25 mouse cellular contexts compared by ENCODE assay signal in the genomic region with DNA sequence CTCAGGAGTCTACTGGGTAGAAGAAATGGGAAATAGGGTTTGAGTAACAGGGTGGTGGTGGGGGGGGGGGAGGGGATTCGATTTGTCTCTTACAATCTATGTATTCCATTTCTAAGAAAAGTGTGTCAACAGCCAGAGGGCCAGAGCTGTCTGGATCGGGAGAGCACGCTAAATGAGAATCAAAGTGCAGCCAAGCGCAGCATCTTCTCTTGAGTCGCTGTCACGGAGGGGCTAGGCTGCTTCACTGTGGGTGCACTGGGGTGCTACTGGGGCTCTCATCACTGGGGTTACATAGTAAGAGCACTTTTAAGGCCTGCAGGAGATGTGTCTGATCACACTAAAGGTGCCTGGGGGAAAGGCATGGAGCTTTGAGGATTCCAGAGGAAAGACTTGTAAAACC. TPM values are rescaled to one million over a fixed set of nuclear protein-coding genes. Genes with fewer than 3 reads are reported as not detected.
DNase-seq lines count a peak whose midpoint lies in the region; ATAC-seq and TF ChIP-seq lines count a peak whose summit lies in the region.
"Had no signal": no experiment of that assay in that cellular context is flagged by ENCODE, and none has a peak within 500 bp of the region (broad histone marks: within the 10 kb centered on the region; RNA-seq: fewer than 3 reads in every experiment).

No protein-coding gene starts in this region.

- no peaks in the 10 kb centered on the region for H3K9me3 ChIP-seq in hindbrain, embryonic 12.5 days (replicated peaks)
- no peaks in the 10 kb centered on the region for H3K9me3 ChIP-seq in hindbrain, embryonic 10.5 days
- H3K9me3 ChIP-seq in hindbrain, embryonic 15.5 days: no peaks in the 10 kb centered on the region
- H3K9me3 ChIP-seq in hindbrain, embryonic 11.5 days (ENCODE audit: control insufficient read depth, low read length): no peaks in the 10 kb centered on the region
- H3K9me3 ChIP-seq in midbrain, postnatal 0 days (ENCODE audit: low read length): no peaks in the 10 kb centered on the region
- no peaks in the 10 kb centered on the region for H3K9me3 ChIP-seq in midbrain, embryonic 10.5 days (replicated peaks)
- H3K9me3 ChIP-seq: embryonic facial prominence, embryonic 12.5 days; forebrain, embryonic 12.5 days; forebrain, embryonic 15.5 days; G1E; heart, embryonic 12.5 days; heart, embryonic 15.5 days had no signal

- H3K4me2 ChIP-seq in hindbrain, embryonic 12.5 days (replicated peaks): no peak overlapping the region
- H3K4me2 ChIP-seq in hindbrain, embryonic 15.5 days: no peak overlapping the region
- no peak overlapping the region for H3K4me2 ChIP-seq in hindbrain, embryonic 11.5 days (replicated peaks; ENCODE audit: low read depth, low read length)
- no peak overlapping the region for H3K4me2 ChIP-seq in midbrain, postnatal 0 days (ENCODE audit: low read depth, low read length, poor library complexity, severe bottlenecking)
- H3K4me2 ChIP-seq: embryonic facial prominence, embryonic 12.5 days; forebrain, embryonic 12.5 days; forebrain, embryonic 15.5 days; heart, embryonic 12.5 days; heart, embryonic 15.5 days had no signal

- DNase-seq in hindbrain, embryonic 10.5 days (ENCODE audit: low spot score): no peak
- no peak for DNase-seq in hindbrain, embryonic 11.5 days (ENCODE audit: low spot score)
- no peak for DNase-seq in midbrain, postnatal 0 days (ENCODE audit: low spot score)
- no peak for DNase-seq in midbrain, embryonic 10.5 days (ENCODE audit: low spot score)
- peak; percentile 74 for DNase-seq in retina, postnatal 1 day
- DNase-seq: adrenal gland, postnatal 10 days; adrenal gland, postnatal 36 days; B cell, adult 2 months; cerebellum, adult 18-20 months; cerebellum, adult 9-10 months; cerebellum, postnatal 14 days; gastrocnemius, postnatal 25 days; heart, adult 18-20 months; heart, postnatal 10 days; heart, postnatal 36 days had no signal

- no peak for TF ChIP-seq CTCF in midbrain, postnatal 0 days (IDR thresholded peaks at IDR 0.05)

- no peaks in the 10 kb centered on the region for H3K27me3 ChIP-seq in hindbrain, embryonic 12.5 days
- no peaks in the 10 kb centered on the region for H3K27me3 ChIP-seq in hindbrain, embryonic 10.5 days (ENCODE audit: insufficient read depth, poor library complexity, severe bottlenecking)
- no peaks in the 10 kb centered on the region for H3K27me3 ChIP-seq in hindbrain, embryonic 15.5 days
- H3K27me3 ChIP-seq in hindbrain, embryonic 11.5 days (ENCODE audit: control insufficient read depth, insufficient read depth, low read length): no peaks in the 10 kb centered on the region
- no peaks in the 10 kb centered on the region for H3K27me3 ChIP-seq in midbrain, postnatal 0 days (ENCODE audit: insufficient read depth, low read length)
- H3K27me3 ChIP-seq in midbrain, embryonic 10.5 days (ENCODE audit: low read depth, poor library complexity, severe bottlenecking): no peaks in the 10 kb centered on the region
- H3K27me3 ChIP-seq: embryonic facial prominence, embryonic 12.5 days; forebrain, embryonic 12.5 days; forebrain, embryonic 15.5 days; heart, embryonic 12.5 days; heart, embryonic 15.5 days; Patski had no signal

- peak; percentile 52; the same call in 1 of the 2 replicates for ATAC-seq in hindbrain, embryonic 12.5 days (ENCODE audit: low FRiP score)
- ATAC-seq in hindbrain, embryonic 15.5 days (ENCODE audit: low FRiP score, low read depth): no peak
- no peak for ATAC-seq in hindbrain, embryonic 11.5 days (ENCODE audit: low FRiP score)
- ATAC-seq in midbrain, postnatal 0 days (ENCODE audit: low FRiP score): no peak
- ATAC-seq: forebrain, embryonic 15.5 days; Patski had no signal

- no peak overlapping the region for H3K4me3 ChIP-seq in hindbrain, embryonic 12.5 days
- H3K4me3 ChIP-seq in hindbrain, embryonic 10.5 days: no peak overlapping the region
- no peak overlapping the region for H3K4me3 ChIP-seq in hindbrain, embryonic 15.5 days
- H3K4me3 ChIP-seq in hindbrain, embryonic 11.5 days (ENCODE audit: low read depth, low read length): no peak overlapping the region
- no peak overlapping the region for H3K4me3 ChIP-seq in midbrain, postnatal 0 days (ENCODE audit: low read depth, low read length)
- H3K4me3 ChIP-seq in midbrain, embryonic 10.5 days: no peak overlapping the region
- H3K4me3 ChIP-seq: embryonic facial prominence, embryonic 12.5 days; erythroblast, embryonic 14.5 days; forebrain, embryonic 12.5 days; forebrain, embryonic 15.5 days; heart, embryonic 12.5 days; heart, embryonic 15.5 days had no signal

- no peaks in the 10 kb centered on the region for H3K36me3 ChIP-seq in hindbrain, embryonic 12.5 days
- H3K36me3 ChIP-seq in hindbrain, embryonic 10.5 days: no peaks in the 10 kb centered on the region
- no peaks in the 10 kb centered on the region for H3K36me3 ChIP-seq in hindbrain, embryonic 15.5 days
- no peaks in the 10 kb centered on the region for H3K36me3 ChIP-seq in hindbrain, embryonic 11.5 days (ENCODE audit: control insufficient read depth, insufficient read depth, low read length)
- no peaks in the 10 kb centered on the region for H3K36me3 ChIP-seq in midbrain, postnatal 0 days (ENCODE audit: insufficient read depth, low read length)
- no peaks in the 10 kb centered on the region for H3K36me3 ChIP-seq in midbrain, embryonic 10.5 days
- H3K36me3 ChIP-seq: embryonic facial prominence, embryonic 12.5 days; forebrain, embryonic 12.5 days; forebrain, embryonic 15.5 days; G1E; heart, embryonic 15.5 days had no signal

- no peak overlapping the region for H3K27ac ChIP-seq in hindbrain, embryonic 12.5 days
- no peak overlapping the region for H3K27ac ChIP-seq in hindbrain, embryonic 10.5 days
- peak overlapping the region; percentile 51; the same call in 1 of the 2 replicates for H3K27ac ChIP-seq in hindbrain, embryonic 15.5 days (replicated peaks)
- H3K27ac ChIP-seq in hindbrain, embryonic 11.5 days (ENCODE audit: low read depth, low read length): no peak overlapping the region
- H3K27ac ChIP-seq in midbrain, postnatal 0 days (ENCODE audit: low read depth, low read length): peak overlapping the region; percentile 18; the same call in 1 of the 2 replicates
- H3K27ac ChIP-seq in midbrain, embryonic 10.5 days (replicated peaks): no peak overlapping the region
- H3K27ac ChIP-seq: embryonic facial prominence, embryonic 12.5 days; forebrain, embryonic 12.5 days; forebrain, embryonic 15.5 days; heart, embryonic 15.5 days had no signal

- no peak overlapping the region for H3K9ac ChIP-seq in hindbrain, embryonic 12.5 days
- H3K9ac ChIP-seq in hindbrain, embryonic 15.5 days: no peak overlapping the region
- no peak overlapping the region for H3K9ac ChIP-seq in hindbrain, embryonic 11.5 days (ENCODE audit: low read depth, low read length)
- no peak overlapping the region for H3K9ac ChIP-seq in midbrain, postnatal 0 days (replicated peaks; ENCODE audit: low read length, poor library complexity, severe bottlenecking)
- H3K9ac ChIP-seq: embryonic facial prominence, embryonic 12.5 days; forebrain, embryonic 12.5 days; forebrain, embryonic 15.5 days; heart, embryonic 12.5 days; heart, embryonic 15.5 days had no signal

- 0 out of 2 replicates have a peak, but pooled peaks cover 5% of the 10 kb centered on the region for H3K4me1 ChIP-seq in hindbrain, embryonic 12.5 days
- no peaks in the 10 kb centered on the region for H3K4me1 ChIP-seq in hindbrain, embryonic 10.5 days (replicated peaks)
- peaks cover 14% of the 10 kb centered on the region; the same call in 1 of the 2 replicates for H3K4me1 ChIP-seq in hindbrain, embryonic 15.5 days (replicated peaks)
- no peaks in the 10 kb centered on the region for H3K4me1 ChIP-seq in hindbrain, embryonic 11.5 days (replicated peaks; ENCODE audit: control insufficient read depth, insufficient read depth, low read length)
- H3K4me1 ChIP-seq in midbrain, postnatal 0 days (ENCODE audit: insufficient read depth, low read length): no peaks in the 10 kb centered on the region
- peaks cover 6% of the 10 kb centered on the region; the same call in 1 of the 2 replicates for H3K4me1 ChIP-seq in midbrain, embryonic 10.5 days
- H3K4me1 ChIP-seq: forebrain, embryonic 12.5 days had no signal

- WGBS in hindbrain, embryonic 12.5 days: 66% methylated on average over 6 of the region's 6 CpGs
- WGBS in hindbrain, embryonic 10.5 days: 77% methylated on average over 6 of the region's 6 CpGs
- WGBS in hindbrain, embryonic 15.5 days: 56% methylated on average over 6 of the region's 6 CpGs
- WGBS in hindbrain, embryonic 11.5 days: 82% methylated on average over 6 of the region's 6 CpGs
- 50% methylated on average over 6 of the region's 6 CpGs for WGBS in midbrain, postnatal 0 days
- 68% methylated on average over 6 of the region's 6 CpGs for WGBS in midbrain, embryonic 10.5 days

RNA-seq across cellular contexts. Expression of a gene that starts 36.3 kb away (rescaled TPM):
- 1.8 and 2.4 TPM in 2 replicates for polyA plus RNA-seq in hindbrain, embryonic 12.5 days (2016; fragmentation: Nextera tagmentation; extraction: Ambion mirVana)
- polyA plus RNA-seq in hindbrain, embryonic 10.5 days (2016; fragmentation: Nextera tagmentation; extraction: Ambion mirVana): 1.4 and 1.6 TPM in 2 replicates
- polyA plus RNA-seq in hindbrain, embryonic 15.5 days (2015; fragmentation: Nextera tagmentation; extraction: Ambion mirVana): 4.8 and 5.7 TPM in 2 replicates
- 1.1 and 1.5 TPM in 2 replicates for polyA plus RNA-seq in hindbrain, embryonic 11.5 days (2014; fragmentation: Nextera tagmentation; extraction: Ambion mirVana)
- 9.0 and 13.5 TPM in 2 replicates for total RNA-seq in midbrain, postnatal 0 days (2014; rRNA removed)
- 4.9 and 5.8 TPM in 2 replicates for polyA plus RNA-seq in midbrain, postnatal 0 days (2015; fragmentation: Nextera tagmentation; extraction: Ambion mirVana)
- polyA plus RNA-seq in midbrain, embryonic 10.5 days (2016; fragmentation: Nextera tagmentation; extraction: Ambion mirVana): 0.93 and 1.0 TPM in 2 replicates
- polyA plus RNA-seq: erythroblast, embryonic 14.5 days had no signal

RNA-seq across cellular contexts. Expression of a gene that starts 55.8 kb away (rescaled TPM):
- 53.1 and 55.5 TPM in 2 replicates for polyA plus RNA-seq in hindbrain, embryonic 12.5 days (2016; fragmentation: Nextera tagmentation; extraction: Ambion mirVana)
- 53.9 and 60.6 TPM in 2 replicates for polyA plus RNA-seq in hindbrain, embryonic 10.5 days (2016; fragmentation: Nextera tagmentation; extraction: Ambion mirVana)
- polyA plus RNA-seq in hindbrain, embryonic 15.5 days (2015; fragmentation: Nextera tagmentation; extraction: Ambion mirVana): 49.1 and 51.9 TPM in 2 replicates
- polyA plus RNA-seq in hindbrain, embryonic 11.5 days (2014; fragmentation: Nextera tagmentation; extraction: Ambion mirVana): 53.3 and 54.4 TPM in 2 replicates
- 29.2 and 32.3 TPM in 2 replicates for total RNA-seq in midbrain, postnatal 0 days (2014; rRNA removed)
- 43.2 and 43.4 TPM in 2 replicates for polyA plus RNA-seq in midbrain, postnatal 0 days (2015; fragmentation: Nextera tagmentation; extraction: Ambion mirVana)
- polyA plus RNA-seq in midbrain, embryonic 10.5 days (2016; fragmentation: Nextera tagmentation; extraction: Ambion mirVana): 60.5 and 62.6 TPM in 2 replicates

Comparison
In these comparisons a context has a peak if more than half of its experiments do, and no peak if none do; other contexts are left out.
1. H3K27ac ChIP-seq: peak in hindbrain, embryonic 15.5 days (single experiment) and midbrain, postnatal 0 days (single experiment); none in hindbrain, embryonic 12.5 days (single experiment), hindbrain, embryonic 10.5 days (single experiment), hindbrain, embryonic 11.5 days (single experiment) and midbrain, embryonic 10.5 days (single experiment).